ENCODE assay signal across 21 mouse cellular contexts in the genomic region with DNA sequence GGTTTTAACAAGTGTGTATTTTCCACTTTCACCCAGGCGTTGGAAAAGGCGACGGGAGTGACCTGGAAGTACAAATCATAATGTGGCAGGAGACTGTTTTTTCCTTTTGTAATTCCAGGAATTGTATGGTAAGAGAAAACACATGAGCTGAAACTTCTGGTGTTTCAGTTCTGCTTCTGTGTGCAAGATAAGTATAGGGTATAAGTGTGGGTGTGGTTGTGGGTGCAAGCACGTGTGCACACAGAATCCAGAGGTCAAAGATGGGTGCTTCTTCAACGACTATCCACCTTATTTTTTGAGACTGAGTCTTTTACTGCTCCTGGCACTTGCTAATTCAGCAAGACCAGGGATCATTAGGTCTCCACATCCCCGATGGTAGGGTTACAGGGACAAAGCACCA. TPM values are rescaled to one million over a fixed set of nuclear protein-coding genes. Genes with fewer than 3 reads are reported as not detected.
DNase-seq lines count a peak whose midpoint lies in the region; ATAC-seq and TF ChIP-seq lines count a peak whose summit lies in the region.
"Had no signal": no experiment of that assay in that cellular context is flagged by ENCODE, and none has a peak within 500 bp of the region (broad histone marks: within the 10 kb centered on the region; RNA-seq: fewer than 3 reads in every experiment).

No protein-coding gene starts in this region.

- H3K27me3 ChIP-seq in intestine, embryonic 16.5 days (replicated peaks; ENCODE audit: control insufficient read depth, insufficient read depth, low read length), result no peaks in the 10 kb centered on the region
- H3K27me3 ChIP-seq in small intestine, adult 2 months (ENCODE audit: control insufficient read depth, insufficient read depth, low read length), result no peaks in the 10 kb centered on the region
- H3K27me3 ChIP-seq in kidney, adult 2 months (replicated peaks; ENCODE audit: control insufficient read depth, insufficient read depth, low read length), result no peaks in the 10 kb centered on the region
- H3K27me3 ChIP-seq: embryonic facial prominence, embryonic 12.5 days; hindbrain, embryonic 12.5 days had no signal

- intact Hi-C loops in left cerebral cortex, adult 2 months (cut with DNase I), result no loop called here

- no peaks in the 10 kb centered on the region for H3K4me1 ChIP-seq in intestine, embryonic 16.5 days (ENCODE audit: control insufficient read depth, insufficient read depth, low read length)
- H3K4me1 ChIP-seq in small intestine, adult 2 months (ENCODE audit: control insufficient read depth, insufficient read depth, insufficient read length, low read length), result peaks cover 13% of the 10 kb centered on the region; the same call in 1 of the 2 replicates
- H3K4me1 ChIP-seq in kidney, adult 2 months (ENCODE audit: control insufficient read depth, insufficient read depth, low read length), result no peaks in the 10 kb centered on the region
- H3K4me1 ChIP-seq: embryonic facial prominence, embryonic 12.5 days; heart, embryonic 10.5 days; hindbrain, embryonic 12.5 days had no signal

- DNase-seq in spleen, postnatal 36 days (ENCODE audit: low spot score in 2 of 2), result peak; percentile 10 to 19
- DNase-seq in spleen, adult 18-20 months, result no peak
- no peak for DNase-seq in left cerebral cortex, adult 2 months (ENCODE audit: extremely low spot score in 1 of 2, low spot score in 2 of 2)
- no peak for DNase-seq in kidney, adult 2 months
- DNase-seq: adrenal gland, postnatal 14 days; cerebellum, adult 11-12 months; cerebellum, adult 9-10 months; cerebellum, postnatal 25 days; gastrocnemius, postnatal 10 days; heart, adult 18-20 months; heart, postnatal 10 days; heart, postnatal 4 days had no signal

- H3K27ac ChIP-seq in intestine, embryonic 16.5 days (ENCODE audit: low read length), result peak overlapping the region; percentile 49; the same call in 1 of the 2 replicates
- peak overlapping the region; percentile 98 for H3K27ac ChIP-seq in small intestine, adult 2 months (ENCODE audit: insufficient read depth, low read depth, low read length)
- H3K27ac ChIP-seq in left cerebral cortex, adult 2 months, result no peak overlapping the region
- H3K27ac ChIP-seq in kidney, adult 2 months (ENCODE audit: insufficient read depth, low read depth, low read length), result no peak overlapping the region
- H3K27ac ChIP-seq: embryonic facial prominence, embryonic 12.5 days; heart, embryonic 10.5 days; hindbrain, embryonic 12.5 days had no signal

- TF ChIP-seq CTCF in small intestine, adult 2 months (IDR thresholded peaks at IDR 0.05; ENCODE audit: extremely low read depth, insufficient read length, insufficient replicate concordance, low read depth, low read length), result no peak
- TF ChIP-seq CTCF in left cerebral cortex, adult 2 months (IDR thresholded peaks at IDR 0.05), result no peak
- TF ChIP-seq CTCF in kidney, adult 2 months (conservative IDR thresholded peaks at IDR 0.05; ENCODE audit: insufficient read depth, insufficient read length, low read depth, low read length), result no peak

- ATAC-seq in intestine, embryonic 16.5 days, result peak; percentile 61
- ATAC-seq: activated CD4-positive, CD25-positive, alpha-beta regulatory T cell, adult 4 months; CD4-positive, CD25-positive, alpha-beta regulatory T cell, adult 4 months; forebrain, embryonic 16.5 days; Patski had no signal

- H3K9ac ChIP-seq in intestine, embryonic 16.5 days (ENCODE audit: low read depth, low read length), result no peak overlapping the region
- H3K9ac ChIP-seq: embryonic facial prominence, embryonic 12.5 days; hindbrain, embryonic 12.5 days had no signal

- H3K4me3 ChIP-seq in intestine, embryonic 16.5 days (ENCODE audit: low read length), result no peak overlapping the region
- H3K4me3 ChIP-seq in small intestine, adult 2 months (ENCODE audit: low read depth, low read length), result no peak overlapping the region
- H3K4me3 ChIP-seq in left cerebral cortex, adult 2 months, result no peak overlapping the region
- no peak overlapping the region for H3K4me3 ChIP-seq in kidney, adult 2 months (ENCODE audit: insufficient read depth, low read depth, low read length)
- H3K4me3 ChIP-seq: embryonic facial prominence, embryonic 12.5 days; heart, embryonic 10.5 days; hindbrain, embryonic 12.5 days had no signal

- no peak for TF ChIP-seq POLR2A in small intestine, adult 2 months (IDR thresholded peaks at IDR 0.05; ENCODE audit: low read depth, low read length)
- TF ChIP-seq POLR2A in kidney, adult 2 months (IDR thresholded peaks at IDR 0.05; ENCODE audit: low read depth, low read length), result no peak

- H3K9me3 ChIP-seq in intestine, embryonic 16.5 days (ENCODE audit: control insufficient read depth, low read length), result no peaks in the 10 kb centered on the region
- H3K9me3 ChIP-seq: embryonic facial prominence, embryonic 12.5 days; heart, embryonic 10.5 days; hindbrain, embryonic 12.5 days had no signal

- no peak overlapping the region; the same call in 1 of the 2 replicates for H3K4me2 ChIP-seq in intestine, embryonic 16.5 days (ENCODE audit: low read depth, low read length)
- H3K4me2 ChIP-seq: embryonic facial prominence, embryonic 12.5 days; hindbrain, embryonic 12.5 days had no signal

- 66% methylated on average over 6 of the region's 6 CpGs for WGBS in intestine, embryonic 16.5 days
- 32% methylated on average over 6 of the region's 6 CpGs for WGBS in small intestine, adult 2 months
- WGBS in kidney, adult 2 months, result 51% methylated on average over 6 of the region's 6 CpGs

- H3K36me3 ChIP-seq in intestine, embryonic 16.5 days (ENCODE audit: control insufficient read depth, insufficient read depth, low read length), result no peaks in the 10 kb centered on the region
- no peaks in the 10 kb centered on the region for H3K36me3 ChIP-seq in small intestine, adult 2 months (ENCODE audit: control insufficient read depth, insufficient read depth, low read length)
- H3K36me3 ChIP-seq in kidney, adult 2 months (ENCODE audit: control insufficient read depth, insufficient read depth, low read length), result no peaks in the 10 kb centered on the region
- H3K36me3 ChIP-seq: embryonic facial prominence, embryonic 12.5 days; heart, embryonic 10.5 days; hindbrain, embryonic 12.5 days had no signal

RNA-seq across cellular contexts. Expression of gene Slc25a15, which starts 39.0 kb away (rescaled TPM):
- 129 and 148 TPM in 2 replicates for polyA plus RNA-seq in intestine, embryonic 16.5 days (2015; fragmentation: Nextera tagmentation; extraction: Ambion mirVana)
- polyA plus RNA-seq in small intestine, adult 2 months (2012; rRNA removed), result 13.3 and 52.2 TPM in 2 replicates
- 10 to 100 TPM; 11.9 TPM for total RNA-seq in left cerebral cortex, adult 2 months (2021)
- 53.8 and 60.2 TPM in 2 replicates for polyA plus RNA-seq in kidney, adult 2 months (2012; rRNA removed)

RNA-seq across cellular contexts. Expression of gene Mrps31, which starts 51.8 kb away (rescaled TPM):
- polyA plus RNA-seq in intestine, embryonic 16.5 days (2015; fragmentation: Nextera tagmentation; extraction: Ambion mirVana), result 73.0 and 78.7 TPM in 2 replicates
- 1.4 and 2.5 TPM in 2 replicates for polyA plus RNA-seq in small intestine, adult 2 months (2012; rRNA removed)
- total RNA-seq in left cerebral cortex, adult 2 months (2021), result 10 to 100 TPM; 20.0 to 26.5 TPM
- 9.2 and 10.5 TPM in 2 replicates for polyA plus RNA-seq in kidney, adult 2 months (2012; rRNA removed)

Comparison
In these comparisons a context has a peak if more than half of its experiments do, and no peak if none do; other contexts are left out.
1. DNase-seq: peak in spleen, postnatal 36 days (2 of 2); none in spleen, adult 18-20 months (0 of 2), left cerebral cortex, adult 2 months (0 of 2) and kidney, adult 2 months (single experiment).
2. H3K27ac ChIP-seq: peak in intestine, embryonic 16.5 days (single experiment) and small intestine, adult 2 months (single experiment); none in left cerebral cortex, adult 2 months (single experiment) and kidney, adult 2 months (single experiment).